Mouse (Mus musculus) testis, postnatal 10 days (tissue): ENCODE data around the gene Spryd4.
"Not testable (repeated sequence)": the region's sequence is repeated elsewhere in the genome, so short reads cannot be mapped to it uniquely, and the experiment has no call there.

Experiments
- DNase-seq: peaks from one replicate; pipeline ENCODE4 v3.0.0; 2021; ENCODE audit warnings: low spot score

Spryd4 gene

GRCm38 (mm10) chr10:128211390-128212108, at the start of gene Spryd4:
Gene Spryd4 (minus strand): TSS chr10:128211807.
- peak; percentile 94 for DNase-seq

- DNase-seq = not testable (repeated sequence)
Measured at GRCm38 (mm10) chr10:128260376-128260775, 48.8 kb upstream of the Spryd4 start.

GRCm38 (mm10) chr10:128259946-128260345, 48.3 kb upstream of the Spryd4 start:
- no peak for DNase-seq

- DNase-seq = no peak
Measured at GRCm38 (mm10) chr10:128258953-128259352, 47.3 kb upstream of the Spryd4 start.

GRCm38 (mm10) chr10:128256328-128256727, 44.7 kb upstream of the Spryd4 start:
- no peak for DNase-seq

- no peak for DNase-seq
Measured at GRCm38 (mm10) chr10:128255925-128256324, 44.3 kb upstream of the Spryd4 start.

- DNase-seq = no peak
Measured at GRCm38 (mm10) chr10:128253677-128254255, 42.2 kb upstream of the Spryd4 start, which contains the start of gene Apon. Gene Apon (plus strand): TSS chr10:128254096.

- no peak for DNase-seq
Measured at GRCm38 (mm10) chr10:128250565-128250964, 39.0 kb upstream of the Spryd4 start.

GRCm38 (mm10) chr10:128247020-128247732, 35.6 kb upstream of the Spryd4 start:
- DNase-seq = no peak

- DNase-seq = no peak
Measured at GRCm38 (mm10) chr10:128244121-128244520, 32.5 kb upstream of the Spryd4 start.

- DNase-seq = no peak
Measured at GRCm38 (mm10) chr10:128243252-128243651, 31.6 kb upstream of the Spryd4 start.

- no peak for DNase-seq
Measured at GRCm38 (mm10) chr10:128240131-128240530, 28.5 kb upstream of the Spryd4 start.

GRCm38 (mm10) chr10:128239140-128239539, 27.5 kb upstream of the Spryd4 start:
- DNase-seq = no peak

- DNase-seq = no peak
Measured at GRCm38 (mm10) chr10:128237807-128238480, 26.3 kb upstream of the Spryd4 start.

GRCm38 (mm10) chr10:128236321-128236720, 24.7 kb upstream of the Spryd4 start:
- no peak for DNase-seq

- peak; percentile 46 for DNase-seq
Measured at GRCm38 (mm10) chr10:128232420-128232985, 20.9 kb upstream of the Spryd4 start.

GRCm38 (mm10) chr10:128231697-128232419, 20.3 kb upstream of the Spryd4 start, which contains the start of gene Timeless:
Gene Timeless (plus strand): TSS chr10:128232065.
- DNase-seq = peak; percentile 93

GRCm38 (mm10) chr10:128231146-128231545, 19.5 kb upstream of the Spryd4 start:
- no peak for DNase-seq

GRCm38 (mm10) chr10:128230582-128230981, 19.0 kb upstream of the Spryd4 start:
- DNase-seq = no peak

GRCm38 (mm10) chr10:128228009-128228408, 16.4 kb upstream of the Spryd4 start:
- no peak for DNase-seq

- DNase-seq = no peak
Measured at GRCm38 (mm10) chr10:128227592-128227991, 16.0 kb upstream of the Spryd4 start.
